Mouse (Mus musculus): ENCODE measurements around the gene Supt5. TPM values are rescaled to one million over a fixed set of nuclear protein-coding genes. Genes with fewer than 3 reads are reported as not detected.

Supt5 gene
- total RNA-seq, 2 experiments from 2014 or later = 76.6 to 78.9 TPM

DNA sequence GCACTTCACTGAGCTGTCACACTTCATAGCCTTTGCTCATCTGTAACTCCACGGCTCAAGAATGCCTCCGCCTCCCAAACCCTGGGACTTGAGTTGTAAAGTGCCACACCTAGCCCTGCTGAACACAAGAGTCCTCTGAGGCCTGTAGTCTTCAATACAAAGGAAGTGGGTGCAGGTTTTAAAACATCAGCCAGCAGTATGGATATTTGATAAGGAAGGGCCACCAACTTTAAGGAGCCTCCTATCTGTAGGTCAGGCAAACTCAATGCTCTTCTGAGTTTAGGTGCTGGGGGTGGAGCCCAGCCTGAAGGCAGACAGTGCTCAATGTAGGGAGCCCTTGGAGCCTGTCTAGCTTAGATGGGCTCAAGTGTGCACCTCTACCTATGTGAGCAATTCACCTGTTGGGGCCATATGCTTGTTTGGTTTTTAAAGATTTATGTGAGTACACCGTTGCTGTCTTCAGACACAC is 15.6 kb upstream of the Supt5 start:
- DNase-seq (ENCODE audit: low spot score in 2 of 2) = no peak

GRCm38 (mm10) chr7:28353267-28353666 is 14.7 kb upstream of the Supt5 start:
- no peak for DNase-seq (ENCODE audit: low spot score in 2 of 2)

DNA sequence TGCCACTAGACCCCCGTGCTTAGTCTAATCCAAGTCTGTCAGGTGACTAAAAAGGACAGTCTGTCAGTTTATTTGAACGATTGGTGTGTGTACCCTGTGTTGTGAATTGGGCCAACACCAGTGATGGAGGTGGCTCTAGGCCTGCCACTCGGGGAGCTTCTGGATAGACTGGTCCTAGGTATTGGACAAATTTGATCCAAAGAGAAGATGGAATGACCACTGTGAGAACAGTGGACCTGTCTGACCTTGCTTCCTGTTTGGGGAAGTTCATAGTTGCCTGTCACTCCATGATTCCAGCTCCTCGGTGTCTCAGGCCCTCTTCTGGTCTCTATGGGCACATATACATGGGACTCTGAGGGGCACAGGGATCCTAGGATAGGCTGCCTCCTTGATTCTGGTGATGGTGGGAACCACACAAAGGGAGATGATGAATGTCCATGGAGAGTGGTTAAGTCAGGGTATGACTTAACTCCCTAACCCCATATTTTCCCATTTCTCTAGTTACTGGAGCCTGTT is 13.2 kb upstream of the Supt5 start:
- DNase-seq (ENCODE audit: low spot score in 2 of 2) = no peak

DNA sequence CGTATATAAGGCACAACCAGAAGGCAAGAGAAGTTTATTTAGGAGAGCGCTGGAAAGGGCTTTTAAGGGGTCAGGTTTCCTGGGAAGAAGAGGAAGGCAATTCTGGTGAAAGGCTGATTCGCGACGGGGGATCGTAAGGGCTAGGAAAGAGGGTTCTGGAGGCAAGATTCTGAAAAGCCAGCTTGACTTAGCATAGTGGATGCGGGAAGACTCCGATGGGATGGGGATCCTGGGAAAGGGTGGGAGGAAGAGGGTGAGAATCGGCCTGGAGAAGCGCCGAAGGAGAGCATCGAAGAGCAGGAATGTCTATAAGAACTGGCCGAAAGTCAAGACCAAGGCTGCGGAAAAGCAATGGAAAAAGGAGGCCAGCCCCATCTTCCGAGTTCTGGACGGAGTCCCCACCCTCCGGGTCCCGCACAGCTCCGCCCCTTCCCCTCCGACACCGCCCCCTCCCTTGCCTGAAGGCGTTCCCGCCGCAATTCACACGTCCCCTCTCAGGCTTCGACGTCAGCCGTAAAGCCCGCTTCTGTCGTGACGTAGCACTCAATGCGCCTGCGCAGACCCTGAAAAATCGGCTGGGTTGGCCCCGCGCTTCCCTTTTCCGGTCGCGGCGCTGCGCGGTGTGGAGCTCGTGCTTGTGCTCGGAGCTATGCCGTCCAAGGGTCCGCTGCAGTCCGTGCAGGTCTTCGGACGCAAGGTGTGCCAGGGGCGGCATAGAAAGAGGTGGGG is 11.8 kb upstream of the Supt5 start, which contains the start of gene Rps16:
Gene Rps16, plus strand, starts transcription at position 498 of the 729 bp plus-strand sequence.
- peak; percentile 99 for DNase-seq (ENCODE audit: low spot score in 2 of 2)

- DNase-seq (ENCODE audit: low spot score in 2 of 2) = no peak
Observed at GRCm38 (mm10) chr7:28348601-28349000, 10.1 kb upstream of the Supt5 start.

- DNase-seq (ENCODE audit: low spot score in 2 of 2) = no peak
Observed at GRCm38 (mm10) chr7:28347746-28348145, 9.2 kb upstream of the Supt5 start.

DNA sequence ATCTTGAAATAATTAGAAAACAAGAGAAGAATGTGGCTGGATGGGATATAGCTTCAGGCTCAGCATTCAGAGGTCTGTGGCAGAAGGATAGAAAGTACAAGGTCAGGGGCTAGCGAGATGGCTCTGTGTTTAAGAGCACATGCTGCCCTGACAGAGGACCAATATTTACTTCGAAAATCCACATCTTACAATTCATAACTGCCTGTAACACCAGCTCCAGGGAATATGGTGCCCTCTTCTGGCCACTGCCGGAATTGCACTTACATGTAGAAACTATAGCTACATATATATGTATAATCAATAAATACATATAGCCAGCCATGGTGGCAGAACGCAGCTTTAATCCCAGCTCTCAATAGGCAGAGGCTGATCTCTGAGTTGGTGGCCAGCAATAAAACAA is 6.1 kb upstream of the Supt5 start:
- peak in 1 of 2 experiments; percentile 51 for DNase-seq (ENCODE audit: low spot score in 2 of 2)

GRCm38 (mm10) chr7:28341381-28341780 is 2.8 kb upstream of the Supt5 start:
- no peak for DNase-seq (ENCODE audit: low spot score in 2 of 2)

- peak; percentile 34 to 67 for DNase-seq (ENCODE audit: low spot score in 2 of 2)
Observed at GRCm38 (mm10) chr7:28339213-28339917, 819 bp upstream of the Supt5 start.

DNA sequence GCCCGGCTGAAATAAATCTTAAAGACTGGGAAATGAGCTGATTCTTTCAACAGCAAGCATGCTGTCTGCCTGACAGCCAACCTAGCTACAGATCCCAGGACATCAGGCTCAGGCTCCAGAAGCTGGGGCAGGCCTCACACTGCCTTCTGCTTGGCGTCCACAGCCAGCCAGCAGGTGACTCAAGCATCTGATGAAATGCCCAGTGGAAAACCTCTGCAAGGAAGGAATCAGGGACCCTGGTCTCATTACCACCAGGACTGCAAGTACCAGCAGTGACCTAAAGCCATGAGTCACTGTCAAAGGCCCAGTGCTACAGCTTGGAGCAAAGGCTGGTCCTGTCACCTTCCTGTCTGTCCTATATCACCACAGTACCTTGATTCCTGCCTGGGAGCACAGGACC is 3.1 kb downstream of the Supt5 start:
- DNase-seq (ENCODE audit: low spot score in 2 of 2) = no peak

DNA sequence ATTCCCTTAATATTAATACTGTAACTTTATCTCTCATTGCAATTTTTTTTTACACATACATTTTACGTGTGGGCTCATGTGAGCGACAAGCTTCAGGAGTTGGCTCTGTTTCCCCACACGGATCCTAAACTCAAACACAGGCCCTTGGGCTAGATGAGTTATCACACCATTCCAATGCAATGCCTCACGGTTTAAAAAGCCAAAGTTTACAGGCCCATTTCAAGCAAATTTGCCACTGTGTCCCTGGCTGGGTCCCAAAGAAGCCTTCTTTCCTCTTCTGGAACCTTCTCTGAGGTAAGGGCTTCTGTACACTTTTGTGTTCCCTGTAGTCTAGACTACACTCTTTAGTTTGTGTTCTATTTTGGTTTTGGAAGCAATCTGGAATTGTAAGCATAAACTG is 4.0 kb downstream of the Supt5 start:
- no peak for DNase-seq (ENCODE audit: low spot score in 2 of 2)

DNA sequence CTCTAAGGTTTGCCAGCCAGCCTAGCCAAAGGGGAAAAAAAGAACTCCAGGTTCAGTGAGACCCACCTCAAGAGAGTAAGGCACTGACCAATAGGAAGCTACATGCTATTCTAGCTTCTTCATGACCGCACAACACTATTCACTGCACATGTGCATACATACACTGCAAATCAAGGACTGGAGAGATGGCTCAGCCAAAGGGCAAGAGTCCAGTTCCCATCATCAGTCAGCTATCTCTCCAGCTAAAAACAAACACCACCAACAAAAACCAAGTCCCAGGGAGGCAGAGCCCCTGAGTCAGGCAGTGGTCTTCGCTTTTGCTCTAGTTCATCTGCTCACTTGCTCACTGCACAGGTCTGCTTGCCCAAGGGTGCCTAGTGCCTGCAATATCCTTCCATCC is 10.3 kb downstream of the Supt5 start:
- no peak for DNase-seq (ENCODE audit: low spot score in 2 of 2)

DNA sequence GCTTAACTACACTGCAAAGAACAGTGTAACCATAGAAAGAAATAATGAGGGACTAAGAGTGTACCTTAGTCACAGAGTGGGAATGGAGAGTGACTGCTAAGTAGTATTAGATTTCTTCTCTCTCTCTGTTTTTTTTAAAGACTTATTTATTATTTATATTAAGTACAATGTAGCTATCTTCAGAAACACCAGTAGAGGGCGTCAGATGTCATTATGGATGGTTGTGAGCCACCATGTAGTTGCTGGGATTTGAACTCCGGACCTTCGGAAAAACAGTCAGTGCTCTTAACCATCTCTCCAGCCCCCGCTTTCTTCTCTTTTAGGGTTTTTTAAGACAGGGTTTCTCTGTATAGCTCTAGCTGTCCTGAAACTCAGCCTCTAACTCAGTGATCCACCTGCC is 12.1 kb downstream of the Supt5 start:
- DNase-seq (ENCODE audit: low spot score in 2 of 2) = no peak

GRCm38 (mm10) chr7:28325293-28325692 is 13.3 kb downstream of the Supt5 start:
- DNase-seq (ENCODE audit: low spot score in 2 of 2) = no peak

DNA sequence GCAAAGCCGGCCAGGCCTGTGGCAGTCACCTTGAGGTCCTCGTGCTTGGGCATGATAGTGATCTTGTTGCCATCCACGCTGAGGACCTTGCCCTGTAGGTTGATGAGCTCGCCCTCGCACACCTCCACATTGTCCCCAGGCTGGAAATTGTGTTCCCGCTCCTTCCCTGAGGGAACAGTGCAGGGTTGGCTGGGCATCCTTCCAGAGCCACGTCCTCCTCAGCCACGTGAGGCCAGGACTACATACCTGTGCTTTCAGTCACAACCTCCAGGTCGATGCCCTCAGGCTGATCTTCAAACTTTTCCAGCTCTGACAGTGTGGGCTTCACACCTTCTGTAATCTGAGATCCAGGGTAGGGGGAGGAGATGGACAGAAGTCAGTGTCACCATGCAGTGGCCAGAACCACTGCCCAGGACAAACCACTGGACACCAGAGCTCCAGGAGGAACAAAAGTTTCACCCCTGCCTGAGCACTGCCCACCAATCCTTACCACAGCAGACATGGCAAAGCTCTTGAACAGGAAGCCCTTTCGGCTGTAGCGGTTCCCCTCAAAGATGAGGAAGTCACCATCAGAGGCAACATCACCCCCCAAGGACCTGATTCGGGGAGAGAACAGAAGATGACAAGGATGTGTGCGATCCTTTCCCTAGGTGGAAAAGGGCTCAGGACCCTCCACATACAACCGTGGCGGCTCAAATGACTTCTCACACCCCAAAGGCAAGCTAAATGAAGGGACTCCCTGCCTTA is 16.4 kb downstream of the Supt5 start:
- no peak for DNase-seq (ENCODE audit: low spot score in 2 of 2)

DNA sequence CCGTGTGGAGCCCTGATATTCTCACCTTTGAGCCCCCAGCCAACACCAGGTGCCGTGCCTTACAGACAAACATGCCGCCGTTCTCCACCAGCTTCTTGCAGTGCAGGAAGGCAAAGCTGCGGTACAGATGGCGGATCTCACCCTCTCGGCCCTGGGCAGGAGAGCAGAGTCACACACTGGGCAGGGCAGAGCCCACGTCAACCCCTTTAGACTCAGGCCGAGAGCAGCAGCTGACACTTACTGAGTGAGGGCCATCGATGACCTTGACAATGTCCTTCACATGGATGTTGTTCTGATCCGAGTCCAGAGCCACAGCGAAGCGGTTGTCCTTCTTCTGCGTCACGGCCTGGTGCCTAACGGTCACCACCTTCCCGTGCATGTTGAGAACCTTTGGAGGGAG is 19.8 kb downstream of the Supt5 start:
- no peak for DNase-seq (ENCODE audit: low spot score in 2 of 2)

DNA sequence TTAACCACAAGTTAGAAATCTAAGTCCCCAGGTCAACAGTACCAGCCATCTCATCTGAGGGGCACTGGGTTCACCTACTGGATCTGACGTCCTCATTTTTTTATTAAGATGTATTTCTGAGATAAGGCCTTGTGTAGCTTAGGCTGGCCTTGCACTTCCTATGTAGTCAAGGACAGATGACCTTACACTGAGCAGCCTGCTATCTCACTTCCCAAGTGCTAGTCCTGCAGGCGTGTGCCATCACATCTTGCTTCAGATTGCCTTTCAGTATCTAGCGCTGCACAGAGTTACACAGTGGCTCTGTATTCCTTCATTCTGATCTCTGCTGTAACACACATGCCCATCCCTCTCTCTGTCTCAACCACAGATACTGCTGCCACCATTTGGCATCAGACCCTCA is 20.5 kb downstream of the Supt5 start:
- no peak for DNase-seq (ENCODE audit: low spot score in 2 of 2)

DNA sequence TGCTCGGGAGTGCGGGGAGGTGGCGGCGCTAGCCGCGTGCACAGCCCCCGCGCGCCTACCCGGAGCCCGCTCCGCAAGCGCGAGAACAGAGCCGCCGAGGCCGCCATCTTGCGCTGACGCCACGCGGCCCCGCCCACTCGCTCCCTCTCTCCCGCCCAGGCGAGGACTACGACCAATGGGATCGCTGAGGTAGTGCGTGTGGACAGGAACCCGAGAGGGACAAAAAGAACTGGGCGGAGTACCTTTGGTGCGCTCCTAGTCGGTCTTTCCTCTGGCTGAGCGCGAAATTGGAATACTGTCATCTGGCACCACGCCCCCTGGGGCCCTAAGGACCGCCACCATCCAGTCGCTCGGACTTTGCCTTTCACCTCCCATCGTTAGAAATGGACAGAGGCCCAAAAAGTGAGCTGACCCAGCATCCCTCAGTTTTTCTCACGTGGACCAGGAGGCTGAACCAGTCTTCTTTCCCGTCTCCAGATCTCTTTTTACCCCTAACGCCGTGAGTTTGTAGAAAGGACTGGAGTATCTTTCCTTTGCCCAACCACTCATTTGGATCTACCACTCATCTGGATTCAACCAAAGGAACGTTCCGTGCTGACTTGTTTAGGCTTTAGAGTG is 26.5 kb downstream of the Supt5 start, which contains the start of gene Timm50:
Gene Timm50, minus strand, starts transcription at position 147 of the 618 bp plus-strand sequence.
- DNase-seq (ENCODE audit: low spot score in 2 of 2) = peak; percentile 97 to 99

DNA sequence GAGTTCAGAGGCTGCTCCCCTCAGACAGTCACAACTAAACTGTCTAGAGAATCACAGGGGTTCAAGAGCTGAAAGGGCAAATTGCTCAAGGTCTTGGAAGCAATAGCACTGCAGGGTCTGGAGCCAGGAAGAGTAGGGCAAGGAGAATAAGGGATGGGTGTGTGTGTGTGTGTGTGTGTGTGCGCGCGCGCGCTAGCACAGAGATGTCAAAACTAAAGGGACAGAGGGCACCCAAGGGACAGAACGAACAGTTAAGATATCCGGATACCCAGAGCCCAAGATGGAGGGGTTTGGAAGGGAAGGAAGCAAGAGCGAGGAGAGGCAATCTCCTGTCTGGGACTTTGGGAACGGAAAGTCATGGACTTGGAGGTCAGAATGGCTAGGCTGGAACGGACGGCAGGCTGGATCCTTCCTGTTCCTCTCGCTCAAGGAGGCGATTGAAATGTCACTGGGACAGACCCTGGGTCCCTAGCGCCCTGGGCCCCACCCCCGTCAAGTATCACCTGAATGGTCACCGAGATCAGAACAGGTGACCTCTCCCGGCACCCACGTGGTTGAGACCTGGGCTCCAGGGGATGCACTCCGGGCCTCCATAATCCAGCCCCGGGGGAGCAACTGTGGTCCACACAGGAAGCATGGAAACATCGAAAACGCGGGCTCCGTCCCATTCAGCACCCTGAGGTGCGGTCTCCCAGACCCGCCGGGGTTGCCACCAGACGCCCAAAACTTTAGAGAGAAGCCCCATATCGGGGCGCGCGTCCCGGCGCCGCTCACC is 27.2 kb downstream of the Supt5 start:
- no peak for DNase-seq (ENCODE audit: low spot score in 2 of 2)

GRCm38 (mm10) chr7:28309737-28310136 is 28.8 kb downstream of the Supt5 start:
- DNase-seq (ENCODE audit: low spot score in 2 of 2) = no peak
